Mouse (Mus musculus): ENCODE measurements at regions not wholly inside any gene's neighbourhood (a gene's known extent, or its start where the extent isn't known, plus 50 kb on each side); places are given as distances from the start of the nearest gene placed in this dataset.

DNA sequence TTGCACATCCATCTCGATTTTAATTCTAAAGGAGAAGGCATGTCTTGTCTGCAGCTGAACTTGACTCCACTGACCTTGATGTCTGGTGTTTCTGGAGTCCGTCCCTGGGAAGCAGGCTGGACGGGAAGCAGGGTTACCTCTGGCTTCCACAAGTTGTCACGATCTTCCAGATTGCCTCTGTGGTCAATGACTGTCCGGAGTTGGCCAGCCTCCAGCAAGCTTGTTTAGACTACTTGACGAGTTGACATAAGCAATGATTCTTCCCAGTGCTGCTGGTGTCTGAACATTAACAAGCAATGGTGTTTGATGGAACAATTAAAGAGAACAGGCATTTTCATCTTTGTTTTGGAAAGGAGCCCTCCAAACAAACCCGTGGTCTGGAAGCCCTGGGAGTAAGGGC is 106.2 kb upstream of the Hmga2 start:
- Histone ChIP-seq H3K36me3 (replicated peaks in 1 of 2; ENCODE audit: control insufficient read depth in 1 of 2, insufficient read depth in 1 of 2, low read length in 1 of 2) (no peaks in the 10 kb centered on the region), H3K4me1 (ENCODE audit: control insufficient read depth in 1 of 2, insufficient read depth in 2 of 2) (no peaks in the 10 kb centered on the region), H3K27me3 (replicated peaks) (no peaks in the 10 kb centered on the region), H3K27ac (ENCODE audit: insufficient read depth, low read depth) (no peak overlapping the region), H3K9ac (ENCODE audit: insufficient read depth, low read depth) (no peak overlapping the region), H3K4me2 (ENCODE audit: insufficient read depth, low read depth, poor library complexity, severe bottlenecking) (no peak overlapping the region), H3K79me2 (replicated peaks; ENCODE audit: control insufficient read depth, extremely low read depth, insufficient read depth, poor library complexity, severe bottlenecking) (no peaks in the 10 kb centered on the region), H3K9me3 (replicated peaks; ENCODE audit: low read length) (peaks cover 68% of the 10 kb centered on the region), H3K4me3 (replicated peaks in 1 of 3; ENCODE audit: low read depth in 2 of 3, low read length in 2 of 3, poor library complexity in 1 of 3) (no peak overlapping the region)
- dilution Hi-C loops (cut with MboI; ENCODE audit: extremely low pct_ligation_motif_present, extremely low pct_unique_long_range_greater_than_20kb, low sequenced_read_pairs) (no loop called here), in situ Hi-C loops (cut with MboI; ENCODE audit: low pct_ligation_motif_present, low pct_unique_long_range_greater_than_20kb, low sequenced_read_pairs) (no loop called here)
- TF ChIP-seq TCF12 (IDR thresholded peaks at IDR 0.05; ENCODE audit: low read depth, low read length) (no peak), HCFC1 (IDR thresholded peaks at IDR 0.05; ENCODE audit: low read depth, low read length) (no peak), NRF1 (IDR thresholded peaks at IDR 0.05; ENCODE audit: low read depth, low read length) (no peak)
- DNase-seq (ENCODE audit: extremely low read depth): no peak

DNA sequence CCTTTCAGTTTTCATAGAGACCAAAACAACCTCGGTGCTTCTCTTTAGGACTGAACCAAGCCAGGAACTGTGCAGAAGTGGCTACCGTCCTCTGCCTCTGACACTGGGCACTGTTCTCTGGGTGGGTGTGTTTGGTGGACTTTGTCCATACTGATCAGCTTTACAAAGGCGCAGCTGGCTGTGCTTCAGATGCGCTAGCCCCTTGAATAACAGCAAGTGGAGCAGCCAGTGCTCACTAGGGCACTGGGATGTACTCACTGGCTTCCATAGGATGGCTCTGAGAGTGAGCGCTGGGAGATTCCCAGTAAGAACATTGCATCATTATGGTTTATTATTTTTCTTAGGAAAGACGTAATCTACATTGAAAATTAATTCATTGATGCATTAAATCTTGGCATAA is 105.3 kb upstream of the Hmga2 start:
- peaks cover 67% of the 10 kb centered on the region for H3K9me3 ChIP-seq (replicated peaks; ENCODE audit: low read length)
- dilution Hi-C loops (cut with MboI; ENCODE audit: extremely low pct_ligation_motif_present, extremely low pct_unique_long_range_greater_than_20kb, low sequenced_read_pairs): no loop called here

GRCm38 (mm10) chr10:120576886-120577285 is 100.6 kb upstream of the Hmga2 start:
- Histone ChIP-seq H3K79me2 (replicated peaks; ENCODE audit: control insufficient read depth, extremely low read depth, insufficient read depth, poor library complexity, severe bottlenecking) (no peaks in the 10 kb centered on the region), H3K4me2 (ENCODE audit: insufficient read depth, low read depth, poor library complexity, severe bottlenecking) (no peak overlapping the region), H3K27me3 (replicated peaks) (no peaks in the 10 kb centered on the region), H3K4me1 (ENCODE audit: control insufficient read depth in 1 of 2, insufficient read depth in 2 of 2) (no peaks in the 10 kb centered on the region), H3K9me3 (replicated peaks; ENCODE audit: low read length) (peaks cover 77% of the 10 kb centered on the region), H3K36me3 (replicated peaks in 1 of 2; ENCODE audit: control insufficient read depth in 1 of 2, insufficient read depth in 1 of 2, low read length in 1 of 2) (no peaks in the 10 kb centered on the region), H3K4me3 (replicated peaks in 1 of 3; ENCODE audit: low read depth in 2 of 3, low read length in 2 of 3, poor library complexity in 1 of 3) (no peak overlapping the region), H3K9ac (ENCODE audit: insufficient read depth, low read depth) (no peak overlapping the region), H3K27ac (ENCODE audit: insufficient read depth, low read depth) (no peak overlapping the region)
- no peak for DNase-seq (ENCODE audit: extremely low read depth)
- TF ChIP-seq RAD21 (IDR thresholded peaks at IDR 0.05; ENCODE audit: low read depth, low read length) (no peak), MAZ (IDR thresholded peaks at IDR 0.05; ENCODE audit: low read depth, low read length) (no peak), GABPA (IDR thresholded peaks at IDR 0.05; ENCODE audit: insufficient replicate concordance, low read depth, low read length) (no peak), KAT2A (IDR thresholded peaks at IDR 0.05; ENCODE audit: insufficient replicate concordance, low read length) (no peak), ZMIZ1 (IDR thresholded peaks at IDR 0.05; ENCODE audit: low read depth, low read length) (no peak), POLR2AphosphoS2 (IDR thresholded peaks at IDR 0.05; ENCODE audit: low read depth, low read length) (no peak), USF2 (conservative IDR thresholded peaks at IDR 0.05; ENCODE audit: low read depth, low read length) (no peak), ZKSCAN1 (IDR thresholded peaks at IDR 0.05; ENCODE audit: borderline replicate concordance, low read depth, low read length) (no peak), BHLHE40 (IDR thresholded peaks at IDR 0.05; ENCODE audit: low read depth, low read length) (no peak), MEF2A (IDR thresholded peaks at IDR 0.05; ENCODE audit: borderline replicate concordance, low read depth, low read length) (no peak), ZNF384 (IDR thresholded peaks at IDR 0.05; ENCODE audit: low read depth, low read length) (no peak)
- dilution Hi-C loops (cut with MboI; ENCODE audit: extremely low pct_ligation_motif_present, extremely low pct_unique_long_range_greater_than_20kb, low sequenced_read_pairs): no loop called here
- in situ Hi-C loops (cut with MboI; ENCODE audit: low pct_ligation_motif_present, low pct_unique_long_range_greater_than_20kb, low sequenced_read_pairs): no loop called here

More for the DNA sequence above, 105.3 kb upstream of the Hmga2 start:
- TF ChIP-seq NRF1 (IDR thresholded peaks at IDR 0.05; ENCODE audit: low read depth, low read length) (no peak), BHLHE40 (IDR thresholded peaks at IDR 0.05; ENCODE audit: low read depth, low read length) (no peak), HCFC1 (IDR thresholded peaks at IDR 0.05; ENCODE audit: low read depth, low read length) (no peak), NELFE (IDR thresholded peaks at IDR 0.05; ENCODE audit: low read depth, low read length) (no peak), EP300 (IDR thresholded peaks at IDR 0.05; ENCODE audit: low read length) (no peak), ZC3H11A (IDR thresholded peaks at IDR 0.05; ENCODE audit: low read depth, low read length) (no peak), TCF12 (IDR thresholded peaks at IDR 0.05; ENCODE audit: low read depth, low read length) (no peak), CHD2 (IDR thresholded peaks at IDR 0.05; ENCODE audit: low read length) (no peak), MAX (IDR thresholded peaks at IDR 0.05; ENCODE audit: low read length) (no peak)
- in situ Hi-C loops (cut with MboI; ENCODE audit: low pct_ligation_motif_present, low pct_unique_long_range_greater_than_20kb, low sequenced_read_pairs): no loop called here
- H3K9ac ChIP-seq (ENCODE audit: insufficient read depth, low read depth): no peak overlapping the region
- H3K36me3 ChIP-seq (replicated peaks in 1 of 2; ENCODE audit: control insufficient read depth in 1 of 2, insufficient read depth in 1 of 2, low read length in 1 of 2): no peaks in the 10 kb centered on the region
- DNase-seq (ENCODE audit: extremely low read depth): no peak
- H3K79me2 ChIP-seq (replicated peaks; ENCODE audit: control insufficient read depth, extremely low read depth, insufficient read depth, poor library complexity, severe bottlenecking): no peaks in the 10 kb centered on the region
- H3K4me3 ChIP-seq (replicated peaks in 1 of 3; ENCODE audit: low read depth in 2 of 3, low read length in 2 of 3, poor library complexity in 1 of 3): no peak overlapping the region
- no peak overlapping the region for H3K4me2 ChIP-seq (ENCODE audit: insufficient read depth, low read depth, poor library complexity, severe bottlenecking)
- no peak overlapping the region for H3K27ac ChIP-seq (ENCODE audit: insufficient read depth, low read depth)
- no peaks in the 10 kb centered on the region for H3K4me1 ChIP-seq (ENCODE audit: control insufficient read depth in 1 of 2, insufficient read depth in 2 of 2)
- no peaks in the 10 kb centered on the region for H3K27me3 ChIP-seq (replicated peaks)

All from CH12.LX (cell line).